Mouse (Mus musculus) embryonic facial prominence, embryonic 12.5 days (tissue): ENCODE results near the gene Drc7. TPM values are rescaled to one million over a fixed set of nuclear protein-coding genes. Genes with fewer than 3 reads are reported as not detected.
A peak's percentile ranks its signal among the peaks of the same experiment; 100 is the strongest.

ENCODE experiments used
- ATAC-seq: fragments of 200-750 bp; cut with Nextera tagmentation; 2 replicates; pipeline ENCODE4 v1.8.0; 2017; ENCODE audit not compliant: insufficient number of reproducible peaks, insufficient read depth, low FRiP score, low TSS enrichment
- H3K27ac ChIP-seq: fragments of 300-500 bp; sonication (generic); 2 replicates; pipeline ENCODE4 v1.5.1; 2016; ENCODE audit warnings: mild to moderate bottlenecking
- H3K27me3 ChIP-seq: fragments of 300-500 bp; sonication (generic); 2 replicates; pipeline ENCODE4 v1.6.1; 2016; ENCODE audit warnings: mild to moderate bottlenecking, moderate library complexity
- H3K36me3 ChIP-seq: fragments of 300-500 bp; sonication (generic); 2 replicates; pipeline ENCODE4 v1.6.1; 2016; ENCODE audit warnings: mild to moderate bottlenecking
- H3K4me1 ChIP-seq: fragments of 300-500 bp; sonication (generic); 2 replicates; pipeline ENCODE4 v1.6.1; 2016
- H3K4me2 ChIP-seq: fragments of 300-500 bp; sonication (generic); replicated peaks from 2 replicates; pipeline ENCODE4 v1.6.1; 2016; ENCODE audit warnings: mild to moderate bottlenecking, moderate library complexity
- H3K4me3 ChIP-seq: fragments of 300-500 bp; sonication (generic); 2 replicates; pipeline ENCODE4 v1.5.1; 2016; ENCODE audit warnings: mild to moderate bottlenecking
- H3K9ac ChIP-seq: fragments of 300-500 bp; sonication (generic); 2 replicates; pipeline ENCODE4 v1.6.1; 2016; ENCODE audit warnings: mild to moderate bottlenecking, moderate library complexity
- H3K9me3 ChIP-seq: fragments of 300-500 bp; sonication (generic); 2 replicates; pipeline ENCODE4 v1.6.1; 2016; ENCODE audit warnings: mild to moderate bottlenecking, moderate library complexity
- WGBS: fragments of 180-500 bp; shearing (Covaris S2); methylation state at CpG from one replicate; pipeline ENCODE4 v1.1.7; 2016; 5-methylcytosine and 5-hydroxymethylcytosine counted together
- polyA plus RNA-seq: library from polyadenylated mRNA; unstranded; fragments of >200 nt; fragmentation: Nextera tagmentation; extraction: Ambion mirVana; gene quantifications from 2 replicates; pipeline ENCODE4 v1.2.1, GENCODE M21; 2016

Drc7 gene
- polyA plus RNA-seq, 1 experiment from 2014 or later: 0.17 TPM

GRCm38 (mm10) chr8:95093574-95093973 lies 38.7 kb downstream of the Drc7 start:
- ATAC-seq: no peak
- Histone ChIP-seq H3K27ac (no peak overlapping the region), H3K36me3 (peaks cover 81% of the 10 kb centered on the region), H3K4me3 (no peak overlapping the region), H3K9me3 (no peaks in the 10 kb centered on the region), H3K4me2 (no peak overlapping the region), H3K4me1 (no peaks in the 10 kb centered on the region), H3K27me3 (no peaks in the 10 kb centered on the region), H3K9ac (no peak overlapping the region)
- 95% methylated on average over 4 of the region's 4 CpGs for WGBS

GRCm38 (mm10) chr8:95099009-95099408 lies 44.1 kb downstream of the Drc7 start:
- ATAC-seq: no peak
- Histone ChIP-seq H3K36me3 (peaks cover 70% of the 10 kb centered on the region), H3K4me1 (no peaks in the 10 kb centered on the region), H3K27me3 (no peaks in the 10 kb centered on the region), H3K9ac (no peak overlapping the region), H3K4me3 (no peak overlapping the region), H3K9me3 (no peaks in the 10 kb centered on the region), H3K4me2 (no peak overlapping the region), H3K27ac (no peak overlapping the region)
- WGBS: 22% methylated on average over 5 of the region's 5 CpGs

GRCm38 (mm10) chr8:95101972-95102371 lies 47.1 kb downstream of the Drc7 start:
- Histone ChIP-seq H3K4me3 (no peak overlapping the region), H3K4me1 (no peaks in the 10 kb centered on the region), H3K36me3 (peaks cover 53% of the 10 kb centered on the region), H3K27ac (no peak overlapping the region), H3K4me2 (no peak overlapping the region), H3K27me3 (no peaks in the 10 kb centered on the region), H3K9me3 (no peaks in the 10 kb centered on the region), H3K9ac (no peak overlapping the region)
- ATAC-seq: no peak
- 69% methylated on average over 4 of the region's 4 CpGs for WGBS

- Histone ChIP-seq H3K27me3 (no peaks in the 10 kb centered on the region), H3K9me3 (no peaks in the 10 kb centered on the region), H3K27ac (no peak overlapping the region), H3K9ac (no peak overlapping the region), H3K4me3 (no peak overlapping the region), H3K4me1 (no peaks in the 10 kb centered on the region), H3K36me3 (peaks cover 7% of the 10 kb centered on the region; the same call in 1 of the 2 replicates), H3K4me2 (no peak overlapping the region)
- ATAC-seq: no peak
- WGBS: 92% methylated on average over 13 of the region's 13 CpGs
Observed at GRCm38 (mm10) chr8:95107306-95107705, 52.4 kb downstream of the Drc7 start.

- no peak for ATAC-seq
- Histone ChIP-seq H3K9me3 (no peaks in the 10 kb centered on the region), H3K4me1 (no peaks in the 10 kb centered on the region), H3K4me3 (no peak overlapping the region), H3K27ac (no peak overlapping the region), H3K27me3 (no peaks in the 10 kb centered on the region), H3K4me2 (no peak overlapping the region), H3K36me3 (no peaks in the 10 kb centered on the region; the same call in 1 of the 2 replicates), H3K9ac (no peak overlapping the region)
- WGBS: 87% methylated on average over 3 of the region's 3 CpGs
Observed at GRCm38 (mm10) chr8:95112594-95112993, 57.7 kb downstream of the Drc7 start.

- no peak overlapping the region for H3K4me3 ChIP-seq
- no peak for ATAC-seq
- H3K27ac ChIP-seq: no peak overlapping the region
- WGBS: 75% methylated on average over 4 of the region's 4 CpGs
- no peak overlapping the region for H3K4me2 ChIP-seq
- no peaks in the 10 kb centered on the region for H3K9me3 ChIP-seq
- no peak overlapping the region for H3K9ac ChIP-seq
- no peaks in the 10 kb centered on the region for H3K27me3 ChIP-seq
- no peaks in the 10 kb centered on the region; the same call in 1 of the 2 replicates for H3K36me3 ChIP-seq
- no peaks in the 10 kb centered on the region for H3K4me1 ChIP-seq
Observed at GRCm38 (mm10) chr8:95113108-95113507, 58.2 kb downstream of the Drc7 start.

- Histone ChIP-seq H3K9ac (no peak overlapping the region), H3K9me3 (no peaks in the 10 kb centered on the region), H3K27ac (no peak overlapping the region), H3K4me3 (no peak overlapping the region), H3K27me3 (no peaks in the 10 kb centered on the region), H3K4me1 (no peaks in the 10 kb centered on the region), H3K4me2 (no peak overlapping the region), H3K36me3 (no peaks in the 10 kb centered on the region; the same call in 1 of the 2 replicates)
- peak; percentile 60 for ATAC-seq
- WGBS: 73% methylated on average over 3 of the region's 3 CpGs
Observed at GRCm38 (mm10) chr8:95113750-95114149, 58.8 kb downstream of the Drc7 start.

GRCm38 (mm10) chr8:95123455-95123854 lies 68.6 kb downstream of the Drc7 start:
- no peak for ATAC-seq
- no peaks in the 10 kb centered on the region for H3K27me3 ChIP-seq
- H3K36me3 ChIP-seq: 0 out of 2 replicates have a peak, but pooled peaks cover 4% of the 10 kb centered on the region
- H3K9ac ChIP-seq: no peak overlapping the region
- H3K9me3 ChIP-seq: no peaks in the 10 kb centered on the region
- 87% methylated on average over 5 of the region's 5 CpGs for WGBS
- H3K4me3 ChIP-seq: no peak overlapping the region
- no peaks in the 10 kb centered on the region for H3K4me1 ChIP-seq
- H3K27ac ChIP-seq: no peak overlapping the region
- H3K4me2 ChIP-seq: no peak overlapping the region

GRCm38 (mm10) chr8:95126497-95126896 lies 71.6 kb downstream of the Drc7 start:
- H3K27me3 ChIP-seq: no peaks in the 10 kb centered on the region
- 85% methylated on average over 11 of the region's 11 CpGs for WGBS
- H3K36me3 ChIP-seq: 0 out of 2 replicates have a peak, but pooled peaks cover 4% of the 10 kb centered on the region
- no peaks in the 10 kb centered on the region for H3K9me3 ChIP-seq
- H3K4me1 ChIP-seq: no peaks in the 10 kb centered on the region
- no peak overlapping the region for H3K9ac ChIP-seq
- H3K4me3 ChIP-seq: no peak overlapping the region
- no peak overlapping the region for H3K4me2 ChIP-seq
- no peak overlapping the region for H3K27ac ChIP-seq
- ATAC-seq: no peak

- no peak for ATAC-seq
- Histone ChIP-seq H3K9ac (no peak overlapping the region), H3K4me2 (no peak overlapping the region), H3K27ac (no peak overlapping the region), H3K9me3 (no peaks in the 10 kb centered on the region), H3K4me3 (no peak overlapping the region), H3K36me3 (0 out of 2 replicates have a peak, but pooled peaks cover 4% of the 10 kb centered on the region), H3K27me3 (no peaks in the 10 kb centered on the region), H3K4me1 (no peaks in the 10 kb centered on the region)
- 77% methylated on average over 9 of the region's 9 CpGs for WGBS
Observed at GRCm38 (mm10) chr8:95127658-95128057, 72.8 kb downstream of the Drc7 start.

Other genes with a start within 250 kb of the Drc7 start
- not detected in 2 replicates for gene Ccl17, start 244.7 kb upstream of the Drc7 start, polyA plus RNA-seq
- 61.8 and 66.3 TPM in 2 replicates for gene Coq9, start 216.8 kb upstream of the Drc7 start, polyA plus RNA-seq
- gene Ciapin1, start 216.7 kb upstream of the Drc7 start, polyA plus RNA-seq: 141 and 144 TPM in 2 replicates
- 145 and 154 TPM in 2 replicates for gene Polr2c, start 197.7 kb upstream of the Drc7 start, polyA plus RNA-seq
- 23.0 and 25.1 TPM in 2 replicates for gene Dok4, start 178.8 kb upstream of the Drc7 start, polyA plus RNA-seq
- 51.5 and 51.9 TPM in 2 replicates for gene Ccdc102a, start 137.0 kb upstream of the Drc7 start, polyA plus RNA-seq
- gene Adgrg5, start 131.4 kb upstream of the Drc7 start, polyA plus RNA-seq: 0.05 TPM in 1 of 2 replicates, not detected in the other
- gene Adgrg1, start 80.4 kb upstream of the Drc7 start, polyA plus RNA-seq: 22.3 and 28.2 TPM in 2 replicates
- gene Adgrg3, start 37.4 kb upstream of the Drc7 start, polyA plus RNA-seq: 2.9 and 3.9 TPM in 2 replicates
- gene Katnb1, start 26.1 kb downstream of the Drc7 start, polyA plus RNA-seq: 28.9 and 30.9 TPM in 2 replicates
- gene Kifc3, start 147.7 kb downstream of the Drc7 start, polyA plus RNA-seq: 11.7 and 15.1 TPM in 2 replicates